Mouse (Mus musculus): ENCODE results near the gene Frmd4a. TPM values are rescaled to one million over a fixed set of nuclear protein-coding genes. Genes with fewer than 3 reads are reported as not detected.

Frmd4a gene
- total and polyA plus RNA-seq, 2 experiments from 2014 or later: 11.9 to 44.1 TPM

DNA sequence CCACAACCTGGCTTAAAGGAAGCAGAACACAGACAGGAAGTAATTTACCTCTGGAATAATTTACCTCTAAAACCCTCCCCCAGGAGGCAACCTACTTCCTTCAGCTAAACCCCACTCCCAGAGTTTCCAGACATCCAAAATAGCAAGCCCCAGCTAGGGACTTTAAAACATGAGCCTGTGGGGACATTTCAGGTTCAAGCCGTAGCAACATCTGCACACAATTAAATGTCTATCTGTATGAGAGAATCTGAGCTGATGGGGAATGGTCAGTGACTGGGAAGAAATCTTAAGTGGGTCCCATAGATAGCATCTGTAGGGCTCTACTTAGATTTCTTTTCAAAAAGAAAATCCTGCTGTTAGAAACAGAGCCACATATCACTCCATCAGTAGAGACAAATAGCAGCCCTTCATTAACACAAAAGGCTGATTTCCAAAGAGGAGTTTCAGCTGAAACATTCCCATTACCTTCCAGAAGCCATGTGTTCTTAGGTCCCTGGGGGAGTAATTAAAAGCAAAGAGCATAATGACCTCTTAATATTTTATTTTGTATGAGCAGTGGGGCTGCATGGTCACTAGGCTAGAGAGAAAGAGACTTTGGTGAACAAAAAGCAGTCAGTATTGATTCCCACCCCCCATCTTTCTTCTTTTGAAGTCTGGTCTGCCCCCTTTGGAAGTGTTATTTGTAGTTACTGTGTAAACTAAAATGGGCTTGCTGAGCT, 505.4 kb downstream of the Frmd4a start:
- H3K4me3 ChIP-seq (ENCODE audit: low read depth, low read length): no peak overlapping the region
- 57% methylated on average over 1 of the region's 1 CpGs for WGBS
- H3K27me3 ChIP-seq (ENCODE audit: control insufficient read depth, insufficient read depth, low read length): no peaks in the 10 kb centered on the region
- no peaks in the 10 kb centered on the region for H3K36me3 ChIP-seq (replicated peaks; ENCODE audit: control insufficient read depth, insufficient read depth, low read length)
- no peak overlapping the region for H3K9ac ChIP-seq (replicated peaks; ENCODE audit: low read depth, low read length)
- no peak overlapping the region for H3K27ac ChIP-seq (ENCODE audit: low read depth)
- DNase-seq (ENCODE audit: low spot score) (no peak), ATAC-seq (ENCODE audit: insufficient read depth, low read depth) (no peak)
- no peak for TF ChIP-seq EP300 (IDR thresholded peaks at IDR 0.05; ENCODE audit: low read depth)
- TF ChIP-seq CTCF (IDR thresholded peaks at IDR 0.05; ENCODE audit: low read depth): no peak
- no peaks in the 10 kb centered on the region for H3K9me3 ChIP-seq (replicated peaks; ENCODE audit: control insufficient read depth, low read length)
- H3K4me2 ChIP-seq (ENCODE audit: low read depth, low read length): no peak overlapping the region
- H3K4me1 ChIP-seq (ENCODE audit: control insufficient read depth, insufficient read depth): no peaks in the 10 kb centered on the region

DNA sequence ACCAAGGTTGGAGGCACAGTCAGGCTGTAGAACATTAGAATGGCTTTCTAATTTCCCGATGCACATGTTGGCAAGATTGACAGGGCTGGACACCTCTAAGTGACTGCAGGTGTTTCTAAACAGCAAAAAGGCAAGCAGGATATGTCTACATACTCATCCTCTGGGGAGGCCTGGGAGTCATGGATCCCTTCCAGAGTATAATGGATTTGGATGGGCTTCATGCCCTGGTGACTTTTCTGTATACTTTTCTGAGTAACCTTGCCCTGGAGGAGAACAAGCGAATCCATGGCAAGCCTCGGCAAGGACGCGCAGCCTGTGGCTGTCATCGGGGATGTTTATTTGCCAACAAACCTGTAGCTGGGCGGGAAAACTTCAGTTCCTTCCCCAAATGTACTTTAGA, 509.6 kb downstream of the Frmd4a start:
- H3K4me1 ChIP-seq (ENCODE audit: control insufficient read depth, insufficient read depth): no peaks in the 10 kb centered on the region
- H3K4me2 ChIP-seq (ENCODE audit: low read depth, low read length): no peak overlapping the region
- no peak overlapping the region for H3K9ac ChIP-seq (replicated peaks; ENCODE audit: low read depth, low read length)
- ATAC-seq (ENCODE audit: insufficient read depth, low read depth) (no peak), DNase-seq (ENCODE audit: low spot score) (no peak)
- H3K36me3 ChIP-seq (replicated peaks; ENCODE audit: control insufficient read depth, insufficient read depth, low read length): peaks cover 14% of the 10 kb centered on the region; the same call in 1 of the 2 replicates
- WGBS: 91% methylated on average over 7 of the region's 7 CpGs
- no peak overlapping the region for H3K27ac ChIP-seq (ENCODE audit: low read depth)
- no peaks in the 10 kb centered on the region for H3K27me3 ChIP-seq (ENCODE audit: control insufficient read depth, insufficient read depth, low read length)
- TF ChIP-seq CTCF (IDR thresholded peaks at IDR 0.05; ENCODE audit: low read depth) (no peak), EP300 (IDR thresholded peaks at IDR 0.05; ENCODE audit: low read depth) (no peak)
- H3K4me3 ChIP-seq (ENCODE audit: low read depth, low read length): no peak overlapping the region
- H3K9me3 ChIP-seq (replicated peaks; ENCODE audit: control insufficient read depth, low read length): no peaks in the 10 kb centered on the region

DNA sequence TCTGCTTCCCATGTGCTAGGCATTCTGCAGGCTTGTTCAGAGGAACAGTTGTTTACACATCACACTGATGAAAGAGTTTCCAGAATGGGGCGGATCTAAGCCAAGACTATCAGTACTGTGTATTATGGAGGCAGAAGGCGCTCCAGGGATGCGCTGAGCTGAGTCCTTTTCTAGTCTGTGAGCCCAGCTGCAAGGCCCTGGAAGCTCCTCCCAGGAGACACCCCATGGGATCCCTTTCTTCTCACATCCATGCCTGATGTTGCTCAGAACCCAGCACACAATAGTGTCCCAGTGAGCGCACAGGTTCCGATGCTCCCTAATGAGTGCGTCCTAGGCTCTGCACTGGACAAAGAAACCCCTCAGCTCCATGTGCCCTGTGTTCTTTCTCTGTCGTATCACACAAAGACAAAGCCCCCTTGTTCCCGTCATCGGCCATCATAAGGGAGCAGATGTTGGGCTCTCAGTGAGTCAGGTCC, 511.8 kb downstream of the Frmd4a start:
- H3K27me3 ChIP-seq (ENCODE audit: control insufficient read depth, insufficient read depth, low read length): no peaks in the 10 kb centered on the region
- H3K4me3 ChIP-seq (ENCODE audit: low read depth, low read length): no peak overlapping the region
- no peaks in the 10 kb centered on the region for H3K9me3 ChIP-seq (replicated peaks; ENCODE audit: control insufficient read depth, low read length)
- H3K27ac ChIP-seq (ENCODE audit: low read depth): no peak overlapping the region
- no peak for ATAC-seq (ENCODE audit: insufficient read depth, low read depth)
- no peak for DNase-seq (ENCODE audit: low spot score)
- H3K4me1 ChIP-seq (ENCODE audit: control insufficient read depth, insufficient read depth): no peaks in the 10 kb centered on the region
- no peak overlapping the region for H3K9ac ChIP-seq (replicated peaks; ENCODE audit: low read depth, low read length)
- no peak overlapping the region for H3K4me2 ChIP-seq (ENCODE audit: low read depth, low read length)
- H3K36me3 ChIP-seq (replicated peaks; ENCODE audit: control insufficient read depth, insufficient read depth, low read length): peaks cover 25% of the 10 kb centered on the region
- TF ChIP-seq EP300 (IDR thresholded peaks at IDR 0.05; ENCODE audit: low read depth) (no peak), CTCF (IDR thresholded peaks at IDR 0.05; ENCODE audit: low read depth) (no peak)
- 67% methylated on average over 9 of the region's 9 CpGs for whole genome bisulfite sequencing

DNA sequence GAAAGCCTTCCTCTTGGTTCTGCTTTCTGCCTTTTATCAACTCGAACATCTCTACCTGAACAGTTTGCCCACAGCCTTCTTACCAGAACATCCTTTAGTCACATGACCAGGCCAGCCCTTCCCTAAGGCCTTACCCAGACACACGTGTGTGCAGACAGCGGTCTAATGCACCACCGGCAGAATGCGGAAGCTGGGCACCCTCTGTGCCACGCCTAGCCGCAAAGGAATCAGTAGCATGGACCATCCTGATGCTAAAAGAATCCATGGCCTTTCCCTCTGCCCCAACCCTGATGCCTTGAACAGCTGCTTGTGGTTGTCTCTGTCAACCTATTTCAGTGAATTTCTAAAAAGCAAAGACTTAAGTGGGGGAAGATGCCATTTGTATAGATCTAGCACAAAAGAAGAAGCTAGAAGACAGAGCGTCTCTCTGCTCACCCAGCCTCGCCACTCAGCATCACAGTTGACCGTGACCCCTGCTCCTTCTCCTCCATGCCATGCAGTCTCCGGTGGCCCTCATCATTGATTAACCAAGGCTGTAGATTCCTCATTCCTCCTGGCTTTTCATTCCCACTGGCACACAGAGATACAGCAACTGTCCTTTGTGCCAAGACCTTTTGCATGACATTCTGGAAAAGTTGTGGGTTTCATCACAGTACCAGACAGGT, 514.1 kb downstream of the Frmd4a start:
- no peaks in the 10 kb centered on the region for H3K4me1 ChIP-seq (ENCODE audit: control insufficient read depth, insufficient read depth)
- no peak overlapping the region for H3K4me2 ChIP-seq (ENCODE audit: low read depth, low read length)
- no peak for DNase-seq (ENCODE audit: low spot score)
- 91% methylated on average over 11 of the region's 11 CpGs for WGBS
- no peaks in the 10 kb centered on the region for H3K9me3 ChIP-seq (replicated peaks; ENCODE audit: control insufficient read depth, low read length)
- H3K27me3 ChIP-seq (ENCODE audit: control insufficient read depth, insufficient read depth, low read length): no peaks in the 10 kb centered on the region
- H3K9ac ChIP-seq (replicated peaks; ENCODE audit: low read depth, low read length): no peak overlapping the region
- no peak for TF ChIP-seq EP300 (IDR thresholded peaks at IDR 0.05; ENCODE audit: low read depth)
- no peak for TF ChIP-seq CTCF (IDR thresholded peaks at IDR 0.05; ENCODE audit: low read depth)
- H3K4me3 ChIP-seq (ENCODE audit: low read depth, low read length): no peak overlapping the region
- H3K27ac ChIP-seq (ENCODE audit: low read depth): no peak overlapping the region
- peaks cover 41% of the 10 kb centered on the region for H3K36me3 ChIP-seq (replicated peaks; ENCODE audit: control insufficient read depth, insufficient read depth, low read length)
- no peak for ATAC-seq (ENCODE audit: insufficient read depth, low read depth)

DNA sequence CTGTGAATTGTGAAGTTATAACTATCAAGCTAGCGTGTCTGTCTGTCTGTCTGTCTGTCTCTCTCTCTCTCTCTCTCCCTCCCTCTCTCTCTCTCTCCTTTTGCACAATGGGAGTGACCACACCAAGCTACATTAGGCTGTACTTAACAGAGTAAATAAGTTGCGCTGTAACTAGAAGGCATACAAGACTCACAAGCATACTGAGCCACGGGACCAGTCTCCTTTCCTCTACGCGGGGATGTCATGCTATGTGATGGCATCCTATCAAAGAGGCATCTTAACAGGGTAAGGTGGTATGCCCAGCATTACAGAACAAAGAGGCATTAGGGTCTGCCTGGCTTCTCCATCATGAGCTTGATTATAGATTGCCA, 514.7 kb downstream of the Frmd4a start:
- no peak for DNase-seq (ENCODE audit: low spot score)
- 93% methylated on average over 5 of the region's 5 CpGs for WGBS
- Histone ChIP-seq H3K27me3 (ENCODE audit: control insufficient read depth, insufficient read depth, low read length) (no peaks in the 10 kb centered on the region), H3K4me2 (ENCODE audit: low read depth, low read length) (no peak overlapping the region), H3K36me3 (replicated peaks; ENCODE audit: control insufficient read depth, insufficient read depth, low read length) (peaks cover 41% of the 10 kb centered on the region), H3K4me1 (ENCODE audit: control insufficient read depth, insufficient read depth) (no peaks in the 10 kb centered on the region), H3K9me3 (replicated peaks; ENCODE audit: control insufficient read depth, low read length) (no peaks in the 10 kb centered on the region), H3K9ac (replicated peaks; ENCODE audit: low read depth, low read length) (no peak overlapping the region), H3K4me3 (ENCODE audit: low read depth, low read length) (no peak overlapping the region), H3K27ac (ENCODE audit: low read depth) (no peak overlapping the region)
- TF ChIP-seq EP300 (IDR thresholded peaks at IDR 0.05; ENCODE audit: low read depth) (no peak), CTCF (IDR thresholded peaks at IDR 0.05; ENCODE audit: low read depth) (no peak)
- no peak for ATAC-seq (ENCODE audit: insufficient read depth, low read depth)

All from heart, postnatal 0 days (tissue).